Mouse (Mus musculus) cerebellum, adult 9-10 months (tissue): ENCODE data around the gene Pappa.

ENCODE experiments used
- DNase-seq: peaks from one replicate; pipeline ENCODE4 v3.0.0; 2022

Pappa gene

DNA sequence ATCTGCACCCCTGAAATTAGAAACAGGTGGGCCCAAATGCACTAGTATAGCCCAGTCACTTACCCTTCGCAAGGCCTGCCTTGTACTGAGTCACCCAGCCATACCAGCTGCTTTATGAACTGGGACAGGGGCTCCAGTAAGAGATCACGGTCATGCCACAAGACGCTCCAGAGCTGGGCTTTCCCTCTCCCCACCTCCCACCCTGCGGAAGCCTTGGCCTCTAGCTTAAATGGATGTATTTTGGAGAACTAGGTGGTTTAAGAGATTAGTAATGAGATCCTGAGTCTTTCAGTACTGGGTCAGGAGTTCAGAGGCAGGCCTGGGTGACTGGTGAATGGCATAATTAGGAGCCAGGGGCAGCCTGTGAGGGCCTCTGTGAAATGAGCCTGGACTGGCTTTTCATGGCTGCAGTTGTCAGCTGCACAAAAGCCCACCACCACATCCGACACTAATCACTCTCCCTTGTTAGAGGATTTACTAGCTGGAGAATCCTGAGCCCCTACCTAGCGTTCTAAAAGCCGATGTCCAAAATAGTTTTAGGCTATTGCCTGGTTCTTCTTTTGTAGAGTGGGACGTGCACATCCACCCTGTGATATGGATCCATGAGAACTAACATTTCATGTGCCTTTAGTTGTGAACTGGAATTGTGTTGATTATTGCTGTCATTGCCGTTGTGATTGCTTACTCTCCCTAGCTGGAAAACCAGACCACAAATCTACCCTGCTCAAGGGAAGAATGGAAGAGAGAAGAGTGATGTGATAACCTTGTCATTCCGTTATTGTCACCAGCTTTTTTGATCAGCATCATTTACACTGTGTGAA lies 154.7 kb downstream of the Pappa start:
- no peak for DNase-seq

- DNase-seq: no peak
Measured at GRCm38 (mm10) chr4:65279272-65279653, 155.3 kb downstream of the Pappa start.

DNA sequence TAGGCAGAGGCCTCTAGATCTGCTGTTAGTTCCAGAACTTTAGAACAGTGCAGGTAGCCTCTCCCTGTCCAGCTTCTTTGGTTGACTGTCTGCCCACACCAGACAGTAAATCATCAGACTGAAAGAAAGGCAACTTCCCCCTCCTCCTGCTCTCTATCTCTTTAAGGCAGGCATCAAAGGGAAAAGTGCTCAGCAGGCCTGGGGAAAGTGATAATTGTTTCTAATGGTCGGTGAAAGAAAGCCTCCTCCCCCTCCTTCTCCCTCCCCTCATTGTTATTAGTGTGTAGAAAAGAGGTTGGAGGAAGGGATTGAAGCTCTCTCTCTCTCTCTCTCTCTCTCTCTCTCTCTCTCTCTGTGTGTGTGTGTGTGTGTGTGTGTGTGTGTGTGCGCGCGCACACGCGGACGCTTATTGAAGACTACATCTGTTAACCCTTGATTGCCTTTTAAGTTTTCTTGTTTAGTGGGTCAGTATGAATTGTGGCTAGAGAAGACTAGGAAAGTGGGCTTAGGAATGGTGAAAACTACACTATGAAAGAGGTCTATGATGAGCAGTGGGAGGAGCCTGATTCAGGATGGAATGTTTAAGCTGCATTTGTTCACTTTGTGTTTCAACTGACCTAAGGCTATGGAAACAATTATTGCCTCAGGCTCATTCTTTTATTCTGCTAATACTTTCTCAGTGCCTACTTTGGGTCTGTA lies 156.2 kb downstream of the Pappa start:
- no peak for DNase-seq

GRCm38 (mm10) chr4:65280888-65281287 lies 156.9 kb downstream of the Pappa start:
- no peak for DNase-seq

GRCm38 (mm10) chr4:65283611-65284010 lies 159.6 kb downstream of the Pappa start:
- no peak for DNase-seq

DNA sequence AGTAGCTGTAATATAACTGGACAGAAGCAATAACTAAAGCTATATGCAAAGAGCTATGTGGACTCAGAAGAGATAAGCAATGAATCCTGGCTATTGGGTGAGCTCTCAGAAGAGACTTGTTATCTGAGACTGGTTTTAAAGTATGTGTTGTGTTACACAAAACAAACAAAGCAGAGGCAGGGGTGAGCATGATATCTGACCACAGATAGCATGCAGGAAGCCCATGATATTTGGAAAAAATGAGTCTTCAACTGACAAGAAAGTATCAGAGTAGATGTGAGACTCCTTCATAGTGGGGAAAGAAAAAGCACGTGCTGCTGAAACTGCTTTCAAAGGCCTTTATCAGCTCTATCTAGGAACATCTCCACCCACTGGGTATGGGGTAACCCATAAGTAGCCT lies 161.2 kb downstream of the Pappa start:
- DNase-seq: no peak

- no peak for DNase-seq
Measured at GRCm38 (mm10) chr4:65289247-65289646, 165.3 kb downstream of the Pappa start.

DNA sequence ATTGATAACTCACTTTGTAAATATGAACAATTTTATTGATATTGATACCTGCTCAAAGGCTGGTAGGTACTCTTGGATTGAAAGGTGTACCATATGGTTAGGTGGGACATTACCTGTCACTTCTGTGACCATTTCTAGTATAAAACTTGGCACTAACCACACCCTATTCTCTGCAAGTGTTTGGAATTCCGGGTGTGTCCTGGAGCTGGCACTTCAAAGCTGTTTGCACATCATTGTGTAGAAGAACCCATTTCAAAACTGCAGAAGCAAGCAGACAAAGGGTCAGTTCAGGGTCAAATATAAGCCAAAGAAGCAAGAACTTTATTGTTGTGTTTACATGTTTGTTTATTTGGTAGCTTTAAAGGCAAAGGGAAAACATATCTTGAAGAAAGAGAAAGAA lies 171.8 kb downstream of the Pappa start:
- DNase-seq: no peak

DNA sequence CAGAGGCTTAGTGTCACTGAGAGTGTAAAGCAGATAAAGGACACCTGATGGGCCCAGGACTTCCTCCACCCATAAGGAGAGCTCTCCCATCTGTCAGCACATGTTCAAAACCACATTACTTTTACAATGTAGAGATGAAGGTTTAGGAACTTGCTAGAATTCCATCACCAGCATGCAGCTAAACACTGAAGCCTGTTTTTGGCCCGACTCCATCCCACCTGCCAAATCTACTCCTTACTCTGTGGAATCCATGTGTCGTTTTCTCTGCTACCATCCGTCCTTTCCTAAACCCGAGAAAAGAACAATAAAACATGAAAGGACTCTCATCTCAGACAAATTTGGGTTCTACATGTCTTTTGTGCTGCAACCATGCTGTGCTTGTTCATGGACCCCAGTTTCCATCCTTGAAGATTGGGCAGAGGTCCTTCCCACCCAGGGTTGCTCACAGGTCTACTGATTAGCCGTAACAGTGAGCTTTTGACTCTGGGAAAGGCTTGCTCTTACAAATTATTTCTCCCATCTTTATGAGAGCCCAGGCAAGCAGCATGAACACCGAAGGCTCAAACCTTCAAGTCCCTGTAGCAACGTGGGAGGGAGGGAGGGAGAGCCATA lies 172.5 kb downstream of the Pappa start:
- peak; percentile 49 for DNase-seq

DNA sequence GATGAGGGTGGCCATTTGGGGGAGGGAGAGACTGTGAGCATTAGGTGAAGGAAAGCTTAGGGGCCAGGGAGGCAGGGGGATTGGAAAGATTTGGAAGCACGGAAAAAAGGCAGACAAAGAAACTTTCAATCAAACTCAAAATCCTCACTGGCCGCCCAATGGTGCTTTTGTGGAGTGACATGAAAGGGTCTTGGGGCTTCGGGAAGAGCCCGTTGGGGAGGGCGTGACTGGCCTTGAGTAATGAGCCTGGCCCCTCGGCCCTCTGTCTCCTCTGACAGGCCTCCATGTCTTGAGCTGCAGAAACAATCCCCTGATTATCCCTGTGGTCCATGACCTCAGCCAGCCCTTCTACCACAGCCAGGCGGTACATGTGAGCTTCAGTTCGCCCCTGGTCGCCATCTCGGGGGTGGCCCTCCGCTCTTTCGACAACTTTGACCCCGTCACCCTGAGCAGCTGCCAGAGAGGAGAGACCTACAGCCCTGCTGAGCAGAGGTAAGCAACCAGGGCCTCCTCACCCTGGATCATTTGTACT lies 173.1 kb downstream of the Pappa start:
- no peak for DNase-seq

DNA sequence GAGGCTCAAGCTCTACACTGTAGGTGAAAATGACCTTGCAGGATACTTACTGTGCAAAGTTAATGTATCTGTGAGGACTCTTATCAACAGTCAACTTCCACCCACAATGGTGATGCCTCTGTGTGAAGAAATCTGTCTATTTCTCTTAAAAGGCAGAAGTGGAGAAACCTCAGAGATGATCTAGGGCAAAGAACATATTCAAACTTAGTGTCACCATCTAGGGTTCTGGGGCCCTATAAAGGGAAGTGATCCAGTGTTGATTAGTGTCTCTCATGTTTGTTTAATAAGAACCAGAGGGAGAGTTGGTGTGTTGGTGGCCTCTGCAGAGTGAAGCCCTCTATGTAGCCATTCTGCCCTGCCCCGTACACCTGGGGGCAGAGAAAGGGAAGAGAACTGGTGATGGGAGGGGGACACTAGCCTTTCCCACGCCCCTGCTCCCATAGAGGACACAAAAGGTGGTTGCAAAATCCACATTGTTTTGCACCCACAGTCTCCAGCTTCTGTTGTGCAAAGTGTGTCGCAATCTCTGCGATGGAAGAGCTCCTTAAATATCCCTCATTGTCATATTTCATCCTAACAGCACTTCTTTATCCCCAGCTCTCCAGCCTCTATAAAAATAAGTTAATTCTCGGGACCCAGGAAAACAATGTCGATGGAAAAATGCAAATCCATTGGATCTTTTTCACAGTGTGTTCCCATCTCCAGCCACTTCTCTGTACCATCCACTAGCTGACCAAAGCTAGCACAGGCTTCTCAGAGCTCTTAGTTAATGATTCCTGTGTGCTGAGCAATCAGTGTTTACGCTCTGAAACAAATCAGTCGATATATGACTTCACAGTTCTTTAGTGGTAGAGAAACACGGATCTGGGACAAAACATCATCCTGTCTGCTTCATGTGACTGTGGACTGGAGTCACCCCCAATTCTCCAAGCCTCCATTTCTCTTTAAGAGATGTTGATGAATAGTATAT lies 174.5 kb downstream of the Pappa start:
- no peak for DNase-seq

- no peak for DNase-seq
Measured at GRCm38 (mm10) chr4:65299365-65299764, 175.4 kb downstream of the Pappa start.

DNA sequence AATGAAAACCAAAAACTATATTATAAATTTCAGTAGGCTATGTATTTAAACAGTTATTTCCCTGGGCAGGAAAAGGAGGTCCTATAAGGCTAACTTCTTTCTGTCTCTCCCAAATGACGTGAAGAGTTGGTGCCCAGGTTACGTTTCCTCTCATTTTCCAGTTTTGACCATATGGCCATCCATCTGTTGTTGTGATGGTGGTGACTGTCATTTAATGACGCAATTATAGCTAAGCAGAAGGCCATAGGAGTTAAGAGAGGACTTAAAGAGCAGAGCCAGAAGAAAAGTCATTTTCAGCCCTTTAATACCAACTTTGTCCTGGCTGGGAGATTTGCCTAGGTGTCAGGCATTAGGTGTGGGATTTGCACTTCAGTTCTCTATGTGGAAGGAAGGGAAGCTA lies 176.5 kb downstream of the Pappa start:
- peak; percentile 29 for DNase-seq

GRCm38 (mm10) chr4:65302666-65303065 lies 178.7 kb downstream of the Pappa start:
- no peak for DNase-seq

DNA sequence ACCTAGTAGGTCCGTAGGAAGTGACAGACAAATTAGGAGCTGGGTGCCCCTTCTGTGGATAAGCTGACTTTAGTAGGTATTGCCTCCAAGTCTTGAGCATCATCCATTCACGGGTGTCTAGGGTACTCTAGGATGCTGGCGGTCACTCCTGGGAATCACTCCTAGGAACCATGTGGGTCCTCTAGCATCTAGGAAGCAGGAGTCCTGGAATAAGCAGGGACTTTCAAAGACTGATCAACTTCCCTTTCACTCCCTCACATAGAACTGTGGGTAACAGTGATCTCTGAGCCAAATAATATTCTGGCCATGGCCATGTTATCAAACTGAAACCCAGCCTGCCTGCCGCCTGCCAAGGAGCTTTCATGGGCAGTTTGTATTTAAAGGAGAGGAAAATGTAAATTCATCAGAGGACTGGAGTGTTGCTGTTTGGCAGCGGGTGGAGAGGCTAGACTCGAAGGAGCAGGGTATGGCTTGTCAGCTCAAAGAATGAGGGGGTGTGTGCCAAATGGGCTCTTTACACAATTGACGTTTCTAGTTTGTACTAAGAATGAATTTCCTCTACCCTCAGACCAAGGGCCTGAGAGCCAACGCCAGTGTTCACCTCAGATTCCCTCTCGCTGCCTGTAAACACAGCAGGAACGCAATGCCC lies 194.0 kb downstream of the Pappa start:
- no peak for DNase-seq

GRCm38 (mm10) chr4:65321340-65321739 lies 197.4 kb downstream of the Pappa start:
- DNase-seq: no peak

DNA sequence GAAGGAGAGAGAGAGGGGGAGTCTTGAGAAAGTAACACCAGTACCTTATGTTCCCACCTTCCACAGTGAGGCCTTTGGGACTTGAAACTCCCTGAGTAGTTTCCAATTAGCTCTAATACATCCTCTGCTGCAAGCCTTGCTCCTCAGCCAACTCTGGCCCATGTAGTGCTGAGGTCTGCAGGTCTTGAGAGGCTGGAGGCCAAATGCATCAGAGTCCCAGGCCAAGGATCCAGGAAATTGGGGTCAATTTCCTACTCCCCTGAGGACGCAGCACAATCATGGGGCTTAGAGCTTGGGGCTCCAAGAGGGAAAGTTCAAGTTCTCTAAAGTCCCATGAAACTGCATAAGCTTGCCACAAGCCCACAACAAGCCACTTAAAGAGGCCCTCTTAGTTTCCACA lies 198.0 kb downstream of the Pappa start:
- DNase-seq: no peak

DNA sequence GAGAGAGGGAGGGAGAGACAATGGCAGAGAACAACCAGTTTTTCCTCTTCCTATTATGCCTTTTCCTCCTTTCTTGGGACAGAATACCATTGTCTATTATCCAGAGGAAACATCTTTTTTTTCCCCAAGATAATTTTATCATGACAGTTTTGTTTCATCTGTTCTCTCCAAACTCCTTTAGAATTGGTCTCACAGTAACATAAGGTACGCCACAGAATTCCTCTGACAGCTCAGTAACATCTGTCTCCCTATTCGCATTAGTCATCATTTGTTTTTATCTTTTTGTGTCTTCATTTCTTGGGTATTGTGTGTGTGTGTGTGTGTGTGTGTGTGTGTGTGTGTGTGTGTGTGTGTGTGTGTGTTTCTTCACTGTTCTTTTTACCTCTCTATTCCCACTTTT lies 201.8 kb downstream of the Pappa start:
- DNase-seq: no peak

GRCm38 (mm10) chr4:65328486-65329308 lies 204.7 kb downstream of the Pappa start:
- DNase-seq: no peak

DNA sequence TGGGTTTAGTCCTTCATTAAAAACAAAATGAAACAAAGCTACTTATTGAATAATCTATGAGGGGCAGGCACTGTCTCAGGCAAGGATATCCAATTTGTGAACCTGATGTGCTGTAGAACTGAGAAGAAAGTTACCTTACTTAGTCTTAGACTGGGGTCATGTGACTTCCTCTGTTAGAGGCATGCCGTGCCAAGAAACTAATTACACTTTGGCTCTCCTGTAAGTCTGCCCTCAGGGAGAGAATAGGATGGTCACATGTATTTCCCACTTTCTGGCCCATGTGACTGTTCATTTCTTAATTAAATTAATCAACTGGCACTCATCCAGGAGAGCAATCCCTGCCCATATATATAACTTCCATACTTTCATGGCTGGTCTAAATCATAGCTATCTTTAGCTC lies 209.7 kb downstream of the Pappa start:
- DNase-seq: no peak

GRCm38 (mm10) chr4:65341766-65342165 lies 217.8 kb downstream of the Pappa start:
- DNase-seq: no peak
